Mouse (Mus musculus): ENCODE data around the gene Gtf2b.

Gtf2b gene

DNA sequence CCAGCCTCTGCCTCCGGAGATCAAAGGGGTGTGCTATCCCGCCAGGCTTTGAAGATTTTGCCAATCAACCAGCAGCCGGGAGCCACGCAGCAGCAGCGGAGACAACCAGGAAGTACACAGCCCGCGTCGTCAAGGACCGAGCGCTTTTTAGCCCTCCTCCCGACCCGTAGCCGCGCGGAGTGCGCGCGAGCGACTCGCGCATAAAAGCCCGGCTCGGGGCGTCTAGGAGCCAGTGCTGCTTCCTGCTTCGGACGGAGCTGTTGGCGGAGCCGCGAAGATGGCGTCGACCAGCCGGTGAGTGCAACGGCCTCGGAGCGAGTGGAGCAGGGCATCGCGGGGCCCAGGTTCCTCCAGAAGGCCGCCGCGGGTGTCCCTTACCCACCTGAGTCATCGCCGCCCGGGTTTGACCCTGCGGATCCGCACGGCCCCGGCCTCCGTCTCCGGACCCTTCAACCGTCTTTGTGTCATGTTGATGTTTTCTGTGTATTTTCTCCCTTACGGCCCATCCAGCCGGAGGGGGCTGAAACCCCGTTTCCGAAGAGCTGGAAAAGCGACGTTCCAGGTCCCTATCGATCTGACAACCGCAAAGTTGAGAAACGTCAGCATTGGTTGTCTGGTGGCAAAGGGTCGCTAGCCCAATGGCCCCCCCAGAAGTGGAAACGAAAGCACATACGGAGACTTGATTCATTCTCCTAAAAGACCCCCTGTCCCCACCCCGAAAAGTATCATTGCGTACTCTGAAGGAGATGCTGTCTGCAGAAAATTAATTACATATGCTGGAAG lies at the start of gene Gtf2b:
TSS of gene Gtf2b (plus strand) at position 51 of the 783 bp plus-strand sequence.
- peak; percentile 84 for DNase-seq (ENCODE audit: low read depth, low spot score)

DNA sequence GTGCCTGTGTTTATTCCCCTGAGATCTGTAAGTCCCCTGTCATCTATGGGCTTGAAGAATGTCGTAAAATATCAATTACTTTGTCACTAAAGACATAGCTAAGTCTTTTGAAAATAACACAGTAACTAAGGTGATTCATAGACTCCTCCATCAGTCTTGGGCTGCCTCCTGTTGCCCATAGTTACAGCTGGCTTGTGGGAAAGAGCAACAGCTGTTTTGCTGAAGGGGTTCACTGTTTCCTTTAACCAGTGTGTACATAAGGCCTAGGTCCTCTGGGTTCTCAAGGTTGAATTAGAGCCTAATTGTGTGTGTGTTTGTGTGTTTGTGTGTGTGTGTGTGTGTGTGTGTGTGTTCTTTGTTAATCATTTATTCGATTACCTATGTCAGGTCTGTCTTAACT lies 39.4 kb upstream of the Gtf2b start:
- DNase-seq (ENCODE audit: low read depth, low spot score) = no peak

GRCm38 (mm10) chr3:142725969-142726672 lies 38.7 kb upstream of the Gtf2b start:
- DNase-seq (ENCODE audit: low read depth, low spot score) = no peak

DNA sequence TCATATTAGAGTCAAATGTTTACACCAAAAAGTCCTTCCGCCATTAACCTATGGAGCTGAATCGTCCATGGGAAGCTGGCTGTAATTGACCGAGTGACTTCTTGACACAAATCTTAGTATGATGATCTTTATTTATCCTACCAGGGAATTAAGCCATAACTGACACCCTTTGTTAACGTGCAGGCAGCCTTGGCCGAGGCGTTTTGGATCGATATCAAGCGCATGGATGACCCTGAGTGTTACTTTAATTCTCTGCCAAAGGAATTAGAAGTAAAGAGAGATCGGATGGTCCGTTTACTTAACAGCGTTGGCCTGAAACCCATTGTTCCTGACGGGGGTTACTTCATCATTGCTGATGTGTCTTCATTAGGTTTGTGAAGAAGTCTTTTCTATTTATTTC lies 30.6 kb upstream of the Gtf2b start:
- no peak for DNase-seq (ENCODE audit: low read depth, low spot score)

- DNase-seq (ENCODE audit: low read depth, low spot score) = no peak
Observed at GRCm38 (mm10) chr3:142740896-142741295, 23.9 kb upstream of the Gtf2b start.

DNA sequence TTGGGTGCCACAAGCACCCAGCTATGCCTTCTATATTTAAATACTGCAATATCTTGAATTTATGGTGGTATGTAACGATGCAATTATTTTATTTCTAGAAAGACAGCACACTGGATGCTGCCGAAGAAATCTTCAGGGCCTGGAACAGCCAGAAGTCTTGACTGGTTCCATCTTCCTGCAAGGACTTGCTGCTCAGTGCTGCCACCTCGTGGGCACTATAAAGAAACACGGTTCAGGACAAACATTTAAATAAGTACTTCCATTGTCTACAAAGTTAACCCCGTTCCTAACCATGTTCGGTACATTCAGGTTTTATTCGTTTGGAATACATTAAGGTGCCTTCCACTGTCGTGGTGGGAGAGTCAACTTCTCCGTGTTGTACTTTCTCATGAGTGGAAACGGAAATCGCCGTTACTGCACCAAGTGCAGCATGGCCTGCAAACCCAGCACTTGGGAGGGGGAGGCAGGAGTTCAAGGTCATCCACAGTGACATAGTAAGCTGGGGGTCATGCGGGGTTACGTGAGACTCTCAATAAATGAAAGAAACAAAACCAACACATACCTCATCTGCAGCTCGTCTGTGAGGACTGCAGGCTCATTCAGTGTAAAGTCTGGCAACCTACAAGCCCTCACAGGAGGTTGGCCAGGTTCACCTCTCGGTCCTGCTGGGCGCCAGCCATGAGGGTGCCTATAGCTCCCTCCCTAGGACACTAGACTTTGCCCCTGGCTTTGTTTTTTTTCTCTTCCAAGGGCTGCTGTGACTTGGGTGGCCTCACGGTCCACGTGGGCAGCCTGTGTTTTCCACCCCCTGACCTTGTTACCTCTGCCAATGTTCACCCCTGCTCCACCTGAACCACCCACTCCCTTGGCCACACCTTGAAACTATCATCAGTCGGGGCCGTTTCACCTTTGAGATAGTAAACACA lies 20.6 kb upstream of the Gtf2b start:
- no peak for DNase-seq (ENCODE audit: low read depth, low spot score)

- DNase-seq (ENCODE audit: low read depth, low spot score) = no peak
Observed at GRCm38 (mm10) chr3:142745076-142745475, 19.8 kb upstream of the Gtf2b start.

- no peak for DNase-seq (ENCODE audit: low read depth, low spot score)
Observed at GRCm38 (mm10) chr3:142747673-142748072, 17.2 kb upstream of the Gtf2b start.

DNA sequence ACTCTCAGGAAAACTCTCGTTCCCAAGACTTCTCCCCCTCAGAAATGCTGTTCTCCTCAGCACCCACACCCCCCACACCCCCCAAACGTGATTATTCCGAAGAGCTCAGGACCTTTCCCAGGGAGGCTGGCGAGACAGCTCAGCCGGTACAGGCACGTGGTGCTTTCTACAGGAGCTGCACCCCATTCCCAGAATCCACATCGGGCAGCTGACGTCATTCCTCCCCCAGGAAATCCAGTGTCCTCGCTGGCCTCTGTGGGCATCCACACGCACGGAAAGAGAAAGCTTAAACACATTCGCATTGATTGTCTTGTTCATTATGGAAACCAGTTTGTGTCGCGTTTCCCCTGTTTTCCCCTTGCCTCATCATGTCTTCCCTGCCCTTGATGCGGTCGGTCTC lies 15.7 kb upstream of the Gtf2b start:
- no peak for DNase-seq (ENCODE audit: low read depth, low spot score)

- DNase-seq (ENCODE audit: low read depth, low spot score) = no peak
Observed at GRCm38 (mm10) chr3:142755132-142755867, 9.5 kb upstream of the Gtf2b start.

DNA sequence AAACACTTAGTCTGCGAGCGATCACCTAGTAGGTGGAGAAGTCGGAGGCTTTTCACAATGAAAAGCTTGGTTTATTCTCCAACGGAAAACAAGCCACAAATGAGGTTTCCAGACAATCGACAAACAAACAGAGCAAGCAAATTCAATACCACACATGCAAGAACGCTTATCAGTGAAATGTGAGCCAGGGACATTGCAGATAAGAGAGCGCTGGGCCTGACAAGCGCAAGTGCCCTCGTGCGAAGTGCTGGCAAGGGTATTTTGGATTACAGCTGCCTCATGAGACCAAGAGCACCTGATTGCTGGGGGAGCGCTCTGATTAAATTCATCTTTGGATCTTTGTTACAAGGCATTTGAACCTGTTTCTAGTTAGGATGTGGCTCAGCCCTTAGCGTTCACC lies 7.0 kb upstream of the Gtf2b start:
- DNase-seq (ENCODE audit: low read depth, low spot score) = no peak

- DNase-seq (ENCODE audit: low read depth, low spot score) = no peak
Observed at GRCm38 (mm10) chr3:142758593-142758992, 6.3 kb upstream of the Gtf2b start.

- DNase-seq (ENCODE audit: low read depth, low spot score) = no peak
Observed at GRCm38 (mm10) chr3:142760356-142760755, 4.5 kb upstream of the Gtf2b start.

- no peak for DNase-seq (ENCODE audit: low read depth, low spot score)
Observed at GRCm38 (mm10) chr3:142765778-142766165, 927 bp downstream of the Gtf2b start.

DNA sequence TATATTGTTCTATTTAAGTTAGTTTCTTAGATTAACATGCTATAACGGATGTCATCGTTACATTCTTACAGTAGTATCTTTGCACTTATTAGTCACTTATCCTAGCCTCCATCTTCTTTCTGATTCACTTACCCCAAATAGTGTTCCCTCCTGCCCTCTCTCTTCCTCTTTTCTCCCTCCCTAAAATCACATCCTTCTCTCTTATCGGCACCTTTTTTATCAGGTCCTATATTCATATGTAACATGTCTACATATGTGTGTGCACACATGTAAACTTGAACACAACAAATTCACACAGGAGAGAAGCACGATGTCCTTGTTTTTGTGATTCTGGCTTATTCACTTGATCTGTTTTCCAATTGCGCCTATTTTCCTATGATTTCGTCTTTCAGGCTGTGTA lies 3.7 kb downstream of the Gtf2b start:
- no peak for DNase-seq (ENCODE audit: low read depth, low spot score)

GRCm38 (mm10) chr3:142770518-142770917 lies 5.7 kb downstream of the Gtf2b start:
- DNase-seq (ENCODE audit: low read depth, low spot score) = no peak

DNA sequence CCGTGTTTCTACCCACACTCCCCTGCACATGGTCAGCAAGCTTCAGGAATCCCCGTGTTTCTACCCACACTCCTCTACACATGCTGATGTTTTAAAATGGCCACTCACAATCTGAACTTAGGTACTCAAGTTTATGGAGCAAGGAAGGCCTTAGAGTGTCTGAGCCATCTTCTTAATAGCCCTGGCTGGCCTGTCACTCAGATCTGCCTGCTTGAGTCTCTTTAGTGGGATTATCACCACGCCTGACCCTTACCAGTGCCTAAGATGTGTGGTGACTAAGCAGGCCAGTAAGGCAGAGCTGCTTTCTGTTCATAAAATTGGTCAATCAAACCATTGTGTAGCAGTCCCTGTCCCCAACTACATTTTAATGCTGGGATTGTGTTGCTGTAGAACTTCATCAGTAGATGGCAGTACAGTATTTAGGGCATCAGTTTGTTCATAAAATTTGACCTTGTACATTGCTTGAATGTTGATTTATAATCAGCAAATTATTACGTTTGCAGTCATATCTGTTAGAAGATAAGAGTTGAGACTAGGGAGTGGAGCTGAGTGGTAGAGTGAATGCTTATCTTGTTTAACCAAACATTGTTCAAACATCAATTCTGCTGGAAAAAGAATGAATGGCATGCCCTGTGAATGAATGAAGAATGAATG lies 8.8 kb downstream of the Gtf2b start:
- DNase-seq (ENCODE audit: low read depth, low spot score) = no peak

DNA sequence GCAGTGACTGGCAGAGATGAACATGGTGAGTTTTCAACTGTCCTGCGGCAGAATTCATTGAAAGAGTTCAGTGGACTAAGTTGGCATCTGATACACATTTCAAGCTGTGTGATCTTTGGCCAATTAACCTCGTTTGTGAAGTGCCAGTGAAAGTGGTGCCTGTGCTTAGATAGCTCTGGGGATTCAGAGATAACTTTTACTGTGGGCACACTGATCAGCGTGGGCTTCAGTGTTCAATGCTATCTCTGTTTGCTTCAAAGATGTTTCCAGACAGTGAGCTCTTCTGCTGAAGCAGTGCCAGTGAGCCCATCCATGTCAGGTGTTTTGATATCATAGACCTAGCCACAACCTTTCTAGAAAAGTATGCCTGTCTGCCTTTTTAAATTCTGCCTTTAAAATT lies 12.4 kb downstream of the Gtf2b start:
- DNase-seq (ENCODE audit: low read depth, low spot score) = no peak

- no peak for DNase-seq (ENCODE audit: low read depth, low spot score)
Observed at GRCm38 (mm10) chr3:142786423-142787072, 21.7 kb downstream of the Gtf2b start.

- no peak for DNase-seq (ENCODE audit: low read depth, low spot score)
Observed at GRCm38 (mm10) chr3:142795587-142795986, 30.7 kb downstream of the Gtf2b start.

All from brain, embryonic 18.5 days (tissue).